Mouse (Mus musculus) neutrophil, adult 65 days (primary cell): ENCODE results near the gene Dnajc16. TPM values are rescaled to one million over a fixed set of nuclear protein-coding genes. Genes with fewer than 3 reads are reported as not detected.

Source experiments
- total RNA-seq: library from RNA; stranded (reverse); gene quantifications from 2 replicates; pipeline ENCODE4 v1.2.4, GENCODE M21; 2023

Dnajc16 gene
- 2.8 and 3.2 TPM in 2 replicates for total RNA-seq

DNA sequence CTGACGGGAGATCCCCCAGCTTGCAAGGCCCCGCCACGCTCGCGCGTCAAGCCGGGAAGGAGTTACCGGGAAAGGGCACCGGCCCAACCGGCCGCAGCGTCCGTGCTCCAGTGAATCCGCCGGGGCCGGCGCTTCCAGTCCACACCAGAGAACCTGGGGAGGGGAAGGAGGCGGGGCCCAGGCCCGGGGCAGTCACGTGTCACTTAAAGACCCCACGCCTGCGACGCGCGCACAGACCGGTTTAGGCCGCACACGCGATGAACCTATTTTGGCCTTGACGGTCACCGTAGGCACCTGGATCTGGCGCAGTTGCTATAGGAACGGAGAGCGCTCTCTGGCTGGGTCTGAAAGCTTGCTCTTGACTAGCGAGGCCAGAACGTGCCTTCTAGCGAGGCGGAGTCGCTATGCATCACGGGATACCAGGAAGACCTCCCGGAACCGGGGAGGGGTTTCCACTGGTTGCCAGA is at the start of gene Dnajc16:
TSS of gene Dnajc16 (minus strand) at position 408 of the 467 bp plus-strand sequence.

DNA sequence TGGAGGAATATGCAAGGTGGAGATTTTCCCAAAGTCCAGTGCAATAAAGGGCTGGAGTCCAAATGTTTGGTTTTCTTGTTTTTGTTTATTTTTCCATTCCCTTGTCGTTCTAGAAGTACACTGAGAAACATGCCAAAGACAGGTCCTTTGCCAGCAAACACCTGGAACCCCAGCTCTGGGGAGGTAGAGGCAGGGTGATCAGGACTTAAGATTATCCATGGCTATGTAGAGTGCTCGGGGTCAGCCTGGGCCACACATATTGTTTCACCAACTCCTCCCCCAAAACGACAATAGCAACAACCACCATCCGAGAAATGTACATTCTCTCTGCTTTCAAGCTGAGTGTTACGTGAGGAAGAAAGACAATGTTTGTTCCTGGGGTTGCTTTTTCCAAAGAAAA is 35.3 kb upstream of the Dnajc16 start, which contains the start of gene Cela2a:
TSS of gene Cela2a (minus strand) at position 101 of the 400 bp plus-strand sequence.

DNA sequence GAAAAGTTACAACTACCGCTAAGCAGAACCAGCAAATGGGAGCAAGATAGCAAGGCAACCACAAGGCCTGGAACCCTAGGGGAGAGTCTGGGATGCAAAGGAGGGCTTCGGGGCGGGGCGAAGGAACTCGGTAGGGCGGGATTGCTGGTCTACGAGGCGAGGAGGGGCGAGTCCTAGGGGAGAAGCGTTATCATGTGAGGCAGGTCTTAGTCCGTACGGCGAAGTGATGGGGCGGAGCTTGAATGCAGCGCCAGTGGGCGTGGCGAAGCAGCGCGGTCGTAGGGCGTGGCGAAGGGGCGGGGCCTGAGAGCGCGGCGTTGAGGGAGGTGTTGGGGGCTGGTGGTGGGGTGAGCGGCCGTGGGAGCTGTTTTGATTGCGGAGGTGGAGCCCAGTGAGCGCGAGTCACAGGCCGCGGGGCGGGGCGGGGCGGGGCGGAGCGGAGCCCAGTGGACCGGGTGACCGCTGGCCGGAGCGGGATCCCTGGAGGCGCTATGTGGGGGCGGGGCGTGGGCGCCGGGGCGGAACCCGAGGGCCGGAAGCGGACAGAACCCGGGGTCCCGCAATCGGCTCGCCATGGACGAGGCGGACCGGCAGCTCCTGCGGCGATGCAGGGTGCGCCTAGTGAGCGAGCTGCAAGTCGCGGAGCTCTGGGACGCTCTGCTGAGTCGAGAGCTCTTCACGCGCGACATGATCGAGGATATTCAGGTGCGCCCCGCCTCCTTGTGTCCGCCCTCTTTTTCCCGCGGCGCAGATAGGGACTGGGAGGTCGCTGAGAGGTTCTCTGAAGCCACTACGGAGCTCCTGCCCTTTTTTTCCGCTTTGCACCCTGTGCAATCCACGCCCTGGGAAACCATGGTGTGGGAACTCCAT is 2.8 kb upstream of the Dnajc16 start, which contains the start of gene Casp9:
TSS of gene Casp9 (plus strand) at position 331 of the 870 bp plus-strand sequence.

DNA sequence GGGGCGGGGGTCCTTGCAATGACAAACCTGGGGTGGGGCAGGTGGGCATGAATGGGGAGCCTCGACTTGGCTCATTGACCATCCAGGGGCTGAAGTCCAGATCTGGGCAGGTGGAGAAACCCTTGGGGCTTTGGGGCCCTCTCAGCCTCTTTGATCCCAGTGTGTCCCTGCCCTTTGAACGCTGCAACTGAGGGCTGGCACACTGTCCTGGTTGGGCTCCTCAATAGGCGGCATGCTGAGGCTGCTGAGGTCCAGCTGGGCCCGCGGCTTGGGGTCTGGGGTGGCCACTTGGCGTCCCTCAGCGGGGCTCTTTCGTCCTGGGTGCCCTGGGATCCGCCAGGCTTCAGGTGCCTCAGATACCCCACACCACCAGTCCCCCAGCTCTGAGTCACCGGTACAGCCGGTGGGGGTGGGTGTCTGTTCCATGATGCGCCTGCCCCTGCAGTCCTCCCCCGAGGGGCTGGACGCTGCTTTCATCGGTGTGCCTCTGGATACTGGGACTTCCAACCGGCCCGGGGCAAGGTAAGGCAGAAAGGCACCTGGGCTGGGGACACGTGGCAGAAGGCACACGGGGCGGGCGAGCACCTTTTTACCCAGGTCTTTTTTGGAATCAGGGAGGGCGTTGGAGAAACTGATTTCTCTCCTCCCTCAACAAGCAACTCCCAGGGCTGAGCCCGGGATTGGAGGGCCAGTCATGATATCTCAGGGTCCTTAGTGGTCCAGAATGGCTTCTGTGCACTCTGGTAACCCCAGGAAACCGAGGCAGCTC is 44.0 kb downstream of the Dnajc16 start, which contains the start of gene Agmat:
TSS of gene Agmat (plus strand) at position 95 of the 769 bp plus-strand sequence.

DNA sequence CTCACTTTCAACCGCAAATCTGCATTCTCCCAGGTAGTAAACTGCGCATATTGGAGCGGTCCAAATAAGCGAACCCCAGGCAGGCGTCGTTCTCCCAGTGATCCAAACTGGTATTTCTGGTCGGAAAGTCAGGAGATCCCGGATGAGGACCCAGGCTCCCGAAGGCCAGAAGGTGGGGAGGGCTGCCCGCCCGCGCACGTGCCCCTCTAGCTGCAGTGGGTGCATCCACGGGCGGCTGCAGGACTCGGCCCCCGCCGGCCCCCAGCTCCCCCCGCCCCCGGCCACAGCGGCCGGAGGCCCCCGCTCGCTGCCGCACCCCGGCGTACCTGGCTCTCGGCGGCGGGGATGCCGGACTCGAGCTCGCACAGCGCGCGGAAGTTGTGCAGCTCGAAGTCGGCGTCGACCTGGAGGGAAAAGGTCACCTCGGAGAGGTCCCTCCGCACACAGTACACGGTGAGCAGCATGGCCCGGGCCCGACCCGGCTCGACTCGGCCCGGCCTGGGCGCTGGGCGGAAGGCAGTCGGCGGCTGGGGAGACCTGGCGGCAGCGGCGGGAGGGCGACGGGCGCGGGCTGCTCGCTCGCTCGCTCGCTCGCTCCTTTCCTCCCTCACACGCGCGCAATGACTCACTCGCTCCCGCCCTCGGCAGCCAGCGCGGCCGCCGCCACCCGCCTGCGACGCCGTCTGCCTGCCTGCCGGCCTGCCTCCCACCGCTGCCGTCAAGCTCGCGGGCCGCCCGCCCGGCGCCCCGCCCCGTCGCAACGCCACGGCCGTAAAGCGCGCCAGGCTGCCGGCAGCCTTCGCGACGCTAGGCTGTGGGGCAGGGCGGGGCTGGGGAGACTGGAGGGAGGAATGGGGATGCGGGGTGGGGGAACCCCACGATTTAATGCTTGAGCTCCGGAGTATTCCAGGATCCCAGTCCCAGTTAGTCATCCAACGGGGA is 67.7 kb downstream of the Dnajc16 start, which contains the start of gene Ddi2:
TSS of gene Ddi2 (minus strand) at position 689 of the 942 bp plus-strand sequence.

Other genes starting within 250 kb of the Dnajc16 start
- not detected in 2 replicates for gene Fblim1, start 184.8 kb downstream of the Dnajc16 start, total RNA-seq
- not detected in 2 replicates for gene Tmem82, start 172.3 kb downstream of the Dnajc16 start, total RNA-seq
- gene Slc25a34, start 167.1 kb downstream of the Dnajc16 start, total RNA-seq = 0.22 TPM in 1 of 2 replicates, not detected in the other
- 60.3 and 80.1 TPM in 2 replicates for gene Plekhm2, start 126.0 kb downstream of the Dnajc16 start, total RNA-seq
- gene Rsc1a1, start 105.3 kb downstream of the Dnajc16 start, total RNA-seq = 0.51 TPM in 1 of 2 replicates, not detected in the other
- gene Ddi2, start 67.5 kb downstream of the Dnajc16 start, total RNA-seq = 33.5 and 45.6 TPM in 2 replicates
- not detected in 2 replicates for gene Agmat, start 44.3 kb downstream of the Dnajc16 start, total RNA-seq
- 16.8 and 18.2 TPM in 2 replicates for gene Casp9, start 2.7 kb upstream of the Dnajc16 start, total RNA-seq
- not detected in 2 replicates for gene Cela2a, start 35.2 kb upstream of the Dnajc16 start, total RNA-seq
- gene Ctrc, start 55.4 kb upstream of the Dnajc16 start, total RNA-seq = not detected in 2 replicates
- gene Efhd2, start 84.0 kb upstream of the Dnajc16 start, total RNA-seq = 133 and 142 TPM in 2 replicates
- gene Fhad1, start 224.2 kb upstream of the Dnajc16 start, total RNA-seq = not detected in 2 replicates